Mouse (Mus musculus) ES-CJ7 (cell line): ENCODE measurements around the gene Pga5.

Source experiments
- DNase-seq: peaks from one replicate; pipeline ENCODE4 v3.0.0; 2011; ENCODE audit warnings: low read depth, low spot score

The Pga5 gene

GRCm38 (mm10) chr19:10677915-10678771 is at the start of gene Pga5:
Gene Pga5, minus strand, starts transcription at chr19:10678071.
- DNase-seq, result peak; percentile 34

- DNase-seq, result no peak
These were observed 46.9 kb upstream of the Pga5 start for GRCm38 (mm10) chr19:10724629-10725363.

- peak; percentile 75 for DNase-seq
These were observed 45.8 kb upstream of the Pga5 start for GRCm38 (mm10) chr19:10723649-10724048.

- no peak for DNase-seq
These were observed 45.2 kb upstream of the Pga5 start for GRCm38 (mm10) chr19:10723084-10723483.

- DNase-seq, result no peak
These were observed 43.2 kb upstream of the Pga5 start for GRCm38 (mm10) chr19:10721064-10721463.

- no peak for DNase-seq
These were observed 42.7 kb upstream of the Pga5 start for GRCm38 (mm10) chr19:10720524-10720923.

- DNase-seq, result no peak
These were observed 41.9 kb upstream of the Pga5 start for GRCm38 (mm10) chr19:10719751-10720150.

- DNase-seq, result no peak
These were observed 40.4 kb upstream of the Pga5 start for GRCm38 (mm10) chr19:10718251-10718775.

- no peak for DNase-seq
These were observed 37.6 kb upstream of the Pga5 start for GRCm38 (mm10) chr19:10715476-10715875.

- DNase-seq, result peak; percentile 80
These were observed 37.0 kb upstream of the Pga5 start for GRCm38 (mm10) chr19:10714682-10715475.

- no peak for DNase-seq
These were observed 36.3 kb upstream of the Pga5 start for GRCm38 (mm10) chr19:10714168-10714567.

GRCm38 (mm10) chr19:10713551-10713950 is 35.7 kb upstream of the Pga5 start:
- DNase-seq, result no peak

- no peak for DNase-seq
These were observed 34.8 kb upstream of the Pga5 start for GRCm38 (mm10) chr19:10712646-10713045.

- DNase-seq, result no peak
These were observed 34.3 kb upstream of the Pga5 start for GRCm38 (mm10) chr19:10712194-10712593.

- no peak for DNase-seq
These were observed 32.9 kb upstream of the Pga5 start for GRCm38 (mm10) chr19:10710751-10711150.

GRCm38 (mm10) chr19:10710088-10710511 is 32.2 kb upstream of the Pga5 start:
- peak; percentile 56 for DNase-seq

GRCm38 (mm10) chr19:10709360-10710087 is 31.7 kb upstream of the Pga5 start:
- DNase-seq, result peak; percentile 80

GRCm38 (mm10) chr19:10708900-10709299 is 31.0 kb upstream of the Pga5 start:
- no peak for DNase-seq

- no peak for DNase-seq
These were observed 30.0 kb upstream of the Pga5 start for GRCm38 (mm10) chr19:10707881-10708280.

- no peak for DNase-seq
These were observed 29.4 kb upstream of the Pga5 start for GRCm38 (mm10) chr19:10707087-10707875.
